Mouse (Mus musculus) activated CD4-positive, CD25-positive, alpha-beta regulatory T cell, adult 4 months (primary cell): ENCODE measurements around the gene 6330403K07Rik. TPM values are rescaled to one million over a fixed set of nuclear protein-coding genes. Genes with fewer than 3 reads are reported as not detected.
A peak's percentile ranks its signal among the peaks of the same experiment; 100 is the strongest.

Experiments used
- ATAC-seq: one replicate; pipeline ENCODE4 v1.8.0; 2017
- polyA plus RNA-seq, 2 experiments: library from polyadenylated mRNA; unstranded; fragments of 100-300 nt; shearing (Covaris generic); gene quantifications; one replicate each; pipeline ENCODE4 v1.2.1; 2017

Gene 6330403K07Rik
- 10 to 100 TPM in 1 of 2 experiments, 1 to 10 TPM in 1; 9.0 to 22.7 TPM for polyA plus RNA-seq

GRCm38 (mm10) chr11:71033163-71033761 is at the start of gene 6330403K07Rik:
Gene 6330403K07Rik, minus strand, starts transcription at chr11:71033513.
- no peak for ATAC-seq

- ATAC-seq: no peak
Observed at GRCm38 (mm10) chr11:71076342-71076741, 43.0 kb upstream of the 6330403K07Rik start.

- no peak for ATAC-seq
Observed at GRCm38 (mm10) chr11:71052554-71052953, 19.2 kb upstream of the 6330403K07Rik start.

GRCm38 (mm10) chr11:71039526-71040298 is 6.4 kb upstream of the 6330403K07Rik start:
- ATAC-seq: no peak

- no peak for ATAC-seq
Observed at GRCm38 (mm10) chr11:71032491-71033162, 686 bp downstream of the 6330403K07Rik start.

- ATAC-seq: no peak
Observed at GRCm38 (mm10) chr11:71032070-71032469, 1.2 kb downstream of the 6330403K07Rik start.

- no peak for ATAC-seq
Observed at GRCm38 (mm10) chr11:71029403-71030118, 3.8 kb downstream of the 6330403K07Rik start.

GRCm38 (mm10) chr11:71028280-71028679 is 5.0 kb downstream of the 6330403K07Rik start:
- ATAC-seq: no peak

- peak; percentile 96 for ATAC-seq
Observed at GRCm38 (mm10) chr11:71019201-71020068, 13.9 kb downstream of the 6330403K07Rik start, which contains the start of the genes Mis12 and Derl2. Gene Mis12, plus strand, starts transcription at chr11:71019611. Gene Derl2, minus strand, starts transcription at chr11:71019841.

- no peak for ATAC-seq
Observed at GRCm38 (mm10) chr11:71018416-71019200, 14.7 kb downstream of the 6330403K07Rik start.

GRCm38 (mm10) chr11:71017051-71017450 is 16.3 kb downstream of the 6330403K07Rik start:
- no peak for ATAC-seq

- no peak for ATAC-seq
Observed at GRCm38 (mm10) chr11:71012743-71013142, 20.6 kb downstream of the 6330403K07Rik start.

- ATAC-seq: no peak
Observed at GRCm38 (mm10) chr11:71008321-71008720, 25.0 kb downstream of the 6330403K07Rik start.

- ATAC-seq: no peak
Observed at GRCm38 (mm10) chr11:71007831-71008230, 25.5 kb downstream of the 6330403K07Rik start.

GRCm38 (mm10) chr11:71007026-71007425 is 26.3 kb downstream of the 6330403K07Rik start:
- ATAC-seq: no peak

GRCm38 (mm10) chr11:71005046-71005445 is 28.3 kb downstream of the 6330403K07Rik start:
- ATAC-seq: no peak

- peak; percentile 98 for ATAC-seq
Observed at GRCm38 (mm10) chr11:71004316-71004773, 29.0 kb downstream of the 6330403K07Rik start, which contains the start of gene Dhx33. Gene Dhx33, minus strand, starts transcription at chr11:71004437.

- peak; percentile 20 for ATAC-seq
Observed at GRCm38 (mm10) chr11:71003611-71004315, 29.6 kb downstream of the 6330403K07Rik start.

- no peak for ATAC-seq
Observed at GRCm38 (mm10) chr11:71001167-71001566, 32.1 kb downstream of the 6330403K07Rik start.
